Mouse (Mus musculus): ENCODE data around the gene Utp18. TPM values are rescaled to one million over a fixed set of nuclear protein-coding genes. Genes with fewer than 3 reads are reported as not detected.

The Utp18 gene
- total and polyA plus RNA-seq, 3 experiments, result 63.4 to 111 TPM; not detected in 1

GRCm38 (mm10) chr11:93852546-93852945 lies 33.0 kb downstream of the Utp18 start:
- H3K4me1 ChIP-seq (ENCODE audit: control insufficient read depth in 1 of 2, insufficient read depth in 2 of 2, low read length in 2 of 2), result no peaks in the 10 kb centered on the region
- H3K79me2 ChIP-seq (ENCODE audit: control insufficient read depth, insufficient read depth, low read length, poor library complexity), result no peaks in the 10 kb centered on the region
- no peak overlapping the region for H3K9ac ChIP-seq (ENCODE audit: control insufficient read depth, low read depth, low read length, poor library complexity, severe bottlenecking)
- TF ChIP-seq TBP (IDR thresholded peaks at IDR 0.05; ENCODE audit: low read depth, low read length) (no peak), BHLHE40 (IDR thresholded peaks at IDR 0.05; ENCODE audit: borderline replicate concordance, low read depth, low read length) (no peak), E2F4 (IDR thresholded peaks at IDR 0.05; ENCODE audit: borderline replicate concordance, low read depth, low read length) (no peak), USF1 (IDR thresholded peaks at IDR 0.05; ENCODE audit: low read depth, low read length) (no peak), ZKSCAN1 (IDR thresholded peaks at IDR 0.05; ENCODE audit: low read depth, low read length) (no peak), RAD21 (IDR thresholded peaks at IDR 0.05; ENCODE audit: low read depth, low read length) (no peak), USF2 (IDR thresholded peaks at IDR 0.05; ENCODE audit: borderline replicate concordance in 1 of 2, insufficient read depth in 1 of 2, low read depth in 1 of 2, low read length in 2 of 2) (no peak), MYC (IDR thresholded peaks at IDR 0.05; ENCODE audit: low read depth, low read length) (no peak), MEF2A (IDR thresholded peaks at IDR 0.05; ENCODE audit: extremely low read depth, insufficient replicate concordance, low read depth, low read length, poor library complexity, severe bottlenecking) (no peak), RCOR1 (IDR thresholded peaks at IDR 0.05; ENCODE audit: low read depth, low read length) (no peak), POLR2AphosphoS5 (IDR thresholded peaks at IDR 0.05; ENCODE audit: borderline replicate concordance, low read depth, low read length) (no peak), JUND (IDR thresholded peaks at IDR 0.05; ENCODE audit: low read depth, low read length) (no peak), CHD1 (IDR thresholded peaks at IDR 0.05; ENCODE audit: low read depth, low read length) (no peak), ETS1 (IDR thresholded peaks at IDR 0.05; ENCODE audit: low read depth, low read length) (no peak), KAT2A (conservative IDR thresholded peaks at IDR 0.05; ENCODE audit: low read depth, low read length) (no peak), MAZ (IDR thresholded peaks at IDR 0.05; ENCODE audit: low read depth, low read length) (no peak), TCF12 (IDR thresholded peaks at IDR 0.05; ENCODE audit: low read depth, low read length) (no peak), ZMIZ1 (IDR thresholded peaks at IDR 0.05; ENCODE audit: low read depth, low read length) (no peak), SIN3A (IDR thresholded peaks at IDR 0.05; ENCODE audit: low read length) (no peak), CTCF (IDR thresholded peaks at IDR 0.05 in 2 of 3, conservative IDR thresholded peaks at IDR 0.05 in 1 of 3; ENCODE audit: control insufficient read depth in 1 of 3, insufficient read depth in 1 of 3, low read depth in 2 of 3, low read length in 3 of 3, poor library complexity in 1 of 3, severe bottlenecking in 1 of 3) (no peak)
- no peak overlapping the region for H3K4me3 ChIP-seq (ENCODE audit: control insufficient read depth in 1 of 2, insufficient read depth in 1 of 2, low read depth in 2 of 2, low read length in 2 of 2)
- no peaks in the 10 kb centered on the region for H3K27me3 ChIP-seq (ENCODE audit: control insufficient read depth in 1 of 2, insufficient read depth in 2 of 2, low read length in 2 of 2)
- H3K36me3 ChIP-seq (ENCODE audit: control insufficient read depth in 1 of 2, insufficient read depth in 2 of 2, low read length in 2 of 2), result no peaks in the 10 kb centered on the region
- no peak for DNase-seq (ENCODE audit: low read depth, low spot score)
- H3K27ac ChIP-seq (ENCODE audit: control insufficient read depth, low read depth, low read length), result no peak overlapping the region
- H3K9me3 ChIP-seq (replicated peaks; ENCODE audit: insufficient read depth, low read length), result no peaks in the 10 kb centered on the region

GRCm38 (mm10) chr11:93847342-93847741 lies 38.2 kb downstream of the Utp18 start:
- Histone ChIP-seq H3K9ac (ENCODE audit: control insufficient read depth, low read depth, low read length, poor library complexity, severe bottlenecking) (no peak overlapping the region), H3K36me3 (ENCODE audit: control insufficient read depth in 1 of 2, insufficient read depth in 2 of 2, low read length in 2 of 2) (no peaks in the 10 kb centered on the region), H3K27ac (ENCODE audit: control insufficient read depth, low read depth, low read length) (no peak overlapping the region), H3K27me3 (ENCODE audit: control insufficient read depth in 1 of 2, insufficient read depth in 2 of 2, low read length in 2 of 2) (no peaks in the 10 kb centered on the region), H3K9me3 (replicated peaks; ENCODE audit: insufficient read depth, low read length) (no peaks in the 10 kb centered on the region), H3K79me2 (ENCODE audit: control insufficient read depth, insufficient read depth, low read length, poor library complexity) (no peaks in the 10 kb centered on the region), H3K4me1 (ENCODE audit: control insufficient read depth in 1 of 2, insufficient read depth in 2 of 2, low read length in 2 of 2) (no peaks in the 10 kb centered on the region), H3K4me3 (ENCODE audit: control insufficient read depth in 1 of 2, insufficient read depth in 1 of 2, low read depth in 2 of 2, low read length in 2 of 2) (no peak overlapping the region)
- DNase-seq (ENCODE audit: low read depth, low spot score), result no peak
- TF ChIP-seq CHD2 (IDR thresholded peaks at IDR 0.05; ENCODE audit: low read length), result no peak
- no peak for TF ChIP-seq JUND (IDR thresholded peaks at IDR 0.05; ENCODE audit: low read depth, low read length)
- TF ChIP-seq TAL1 (IDR thresholded peaks at IDR 0.05; ENCODE audit: low read length), result no peak
- TF ChIP-seq MYB (IDR thresholded peaks at IDR 0.05; ENCODE audit: low read depth, low read length), result no peak
